Mouse (Mus musculus) neural tube, embryonic 10.5 days (tissue): Measurements from ENCODE around the gene Ephx3.
A peak's percentile ranks its signal among the peaks of the same experiment; 100 is the strongest.
"Not testable (repeated sequence)": the region's sequence is repeated elsewhere in the genome, so short reads cannot be mapped to it uniquely, and the experiment has no call there.

ENCODE experiments used
- DNase-seq: peaks from one replicate; pipeline ENCODE4 v3.0.0-alpha.2; 2017; ENCODE audit warnings: low spot score; ENCODE audit errors: extremely low spot score

Gene Ephx3

GRCm38 (mm10) chr17:32188863-32189636, at the start of gene Ephx3:
TSS of gene Ephx3 (minus strand) at chr17:32189549.
- DNase-seq, result peak; percentile 44

GRCm38 (mm10) chr17:32238589-32238988, 49.2 kb upstream of the Ephx3 start:
- no peak for DNase-seq

GRCm38 (mm10) chr17:32235534-32236191, 46.3 kb upstream of the Ephx3 start:
- DNase-seq, result no peak

GRCm38 (mm10) chr17:32233174-32233573, 43.8 kb upstream of the Ephx3 start:
- no peak for DNase-seq

GRCm38 (mm10) chr17:32229256-32229655, 39.9 kb upstream of the Ephx3 start:
- DNase-seq, result no peak

GRCm38 (mm10) chr17:32220873-32221272, 31.5 kb upstream of the Ephx3 start:
- no peak for DNase-seq

GRCm38 (mm10) chr17:32215587-32215986, 26.2 kb upstream of the Ephx3 start:
- DNase-seq, result not testable (repeated sequence)

- DNase-seq, result not testable (repeated sequence)
Observed at GRCm38 (mm10) chr17:32211554-32211953, 22.2 kb upstream of the Ephx3 start.

- peak; percentile 45 for DNase-seq
Observed at GRCm38 (mm10) chr17:32209752-32210151, 20.4 kb upstream of the Ephx3 start.

- no peak for DNase-seq
Observed at GRCm38 (mm10) chr17:32209144-32209543, 19.8 kb upstream of the Ephx3 start.

- DNase-seq, result no peak
Observed at GRCm38 (mm10) chr17:32207586-32208245, 18.4 kb upstream of the Ephx3 start.

GRCm38 (mm10) chr17:32205345-32205744, 16.0 kb upstream of the Ephx3 start:
- no peak for DNase-seq

GRCm38 (mm10) chr17:32202972-32203371, 13.6 kb upstream of the Ephx3 start:
- no peak for DNase-seq

- DNase-seq, result no peak
Observed at GRCm38 (mm10) chr17:32201086-32201485, 11.7 kb upstream of the Ephx3 start.

- no peak for DNase-seq
Observed at GRCm38 (mm10) chr17:32199796-32200195, 10.4 kb upstream of the Ephx3 start.

GRCm38 (mm10) chr17:32197156-32197555, 7.8 kb upstream of the Ephx3 start:
- DNase-seq, result no peak

GRCm38 (mm10) chr17:32195725-32196124, 6.4 kb upstream of the Ephx3 start:
- no peak for DNase-seq

GRCm38 (mm10) chr17:32193010-32193409, 3.7 kb upstream of the Ephx3 start:
- DNase-seq, result no peak

GRCm38 (mm10) chr17:32189850-32190249, 501 bp upstream of the Ephx3 start:
- no peak for DNase-seq

- no peak for DNase-seq
Observed at GRCm38 (mm10) chr17:32183017-32183416, 6.3 kb downstream of the Ephx3 start.

GRCm38 (mm10) chr17:32179621-32180491, 9.5 kb downstream of the Ephx3 start:
- DNase-seq, result no peak
